Mouse (Mus musculus) C2C12 (cell line): ENCODE data around the gene Plxna2.

Experiments
- CEBPB ChIP-seq: IDR thresholded peaks from one replicate; pipeline ENCODE4 v1.6.1; 2011; ENCODE audit warnings: low read depth, mild to moderate bottlenecking, control low read depth, moderate library complexity
- CTCF ChIP-seq: IDR thresholded peaks from one replicate; pipeline ENCODE4 v1.5.1; 2011; ENCODE audit not compliant: control insufficient read depth, insufficient read depth, insufficient read length
- FOSL1 ChIP-seq: IDR thresholded peaks from one replicate; pipeline ENCODE4 v1.8.0; 2011; ENCODE audit warnings: mild to moderate bottlenecking, low read length; ENCODE audit not compliant: poor library complexity, insufficient read depth, severe bottlenecking

GRCm38 (mm10) chr1:194693488-194693887, 75.5 kb downstream of the Plxna2 start:
- TF ChIP-seq CTCF (no peak), FOSL1 (no peak), CEBPB (no peak)
